In the genomic region with DNA sequence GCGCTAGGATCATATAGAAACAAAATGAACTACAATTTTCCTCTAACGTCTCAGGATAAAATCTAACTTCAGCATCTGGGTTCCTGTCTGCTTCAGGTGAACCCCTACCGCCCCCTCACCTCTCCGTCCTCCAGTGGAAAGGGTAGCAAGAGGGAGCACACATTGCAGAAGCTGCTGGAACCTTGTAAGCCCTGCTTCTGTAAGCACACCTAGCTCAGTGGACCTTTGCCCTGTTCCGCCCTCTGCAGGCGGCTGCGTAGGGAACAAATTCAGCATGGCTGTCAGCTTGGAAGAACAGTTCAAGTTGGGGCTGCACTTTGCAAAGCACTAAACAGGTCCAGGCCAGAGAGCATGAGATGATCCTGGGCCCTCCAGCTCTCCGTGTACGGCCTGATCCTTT, we compare ENCODE assay signal across 17 mouse cellular contexts. TPM values are rescaled to one million over a fixed set of nuclear protein-coding genes. Genes with fewer than 3 reads are reported as not detected.
A peak's percentile ranks its signal among the peaks of the same experiment; 100 is the strongest.
DNase-seq lines count a peak whose midpoint lies in the region; ATAC-seq and TF ChIP-seq lines count a peak whose summit lies in the region.
"Not testable (repeated sequence)": the region's sequence is repeated elsewhere in the genome, so short reads cannot be mapped to it uniquely, and the experiment has no call there.
"Had no signal": no experiment of that assay in that cellular context is flagged by ENCODE, and none has a peak within 500 bp of the region (broad histone marks: within the 10 kb centered on the region; RNA-seq: fewer than 3 reads in every experiment).

No protein-coding gene starts in this region.

- TF ChIP-seq POLR2A in lung, adult 2 months (IDR thresholded peaks at IDR 0.05; ENCODE audit: borderline replicate concordance, extremely low read depth, low read depth, low read length): not testable (repeated sequence)

- not testable (repeated sequence) for H3K36me3 ChIP-seq in embryonic facial prominence, embryonic 10.5 days (replicated peaks); intestine, embryonic 14.5 days (ENCODE audit: control insufficient read depth, insufficient read depth, low read length); stomach, postnatal 0 days (ENCODE audit: control insufficient read depth, insufficient read depth, low read length)

- WGBS in embryonic facial prominence, embryonic 10.5 days: 63% methylated on average over 9 of the region's 9 CpGs
- 52% methylated on average over 9 of the region's 9 CpGs for WGBS in intestine, embryonic 14.5 days
- WGBS in large intestine, adult 2 months: 35% methylated on average over 9 of the region's 9 CpGs
- 54% methylated on average over 9 of the region's 9 CpGs for WGBS in lung, adult 2 months
- 49% methylated on average over 9 of the region's 9 CpGs for WGBS in stomach, postnatal 0 days

- H3K27me3 ChIP-seq in embryonic facial prominence, embryonic 10.5 days (replicated peaks; ENCODE audit: low read depth, poor library complexity, severe bottlenecking); intestine, embryonic 14.5 days (replicated peaks; ENCODE audit: control insufficient read depth, insufficient read depth, low read length); stomach, postnatal 0 days (ENCODE audit: control insufficient read depth, insufficient read depth, low read length): not testable (repeated sequence)

- not testable (repeated sequence) for H3K27ac ChIP-seq in embryonic facial prominence, embryonic 10.5 days (replicated peaks); intestine, embryonic 14.5 days (ENCODE audit: low read depth); stomach, postnatal 0 days (replicated peaks)

- not testable (repeated sequence) for H3K4me3 ChIP-seq in embryonic facial prominence, embryonic 10.5 days; intestine, embryonic 14.5 days (ENCODE audit: low read depth, low read length); lung, adult 2 months (replicated peaks; ENCODE audit: extremely low read depth, low read depth, low read length); stomach, postnatal 0 days (ENCODE audit: low read depth, low read length)

- H3K4me1 ChIP-seq in embryonic facial prominence, embryonic 10.5 days; intestine, embryonic 14.5 days (replicated peaks; ENCODE audit: control insufficient read depth, insufficient read depth, low read length); lung, adult 2 months (ENCODE audit: control insufficient read depth, insufficient read depth, low read length); stomach, postnatal 0 days (replicated peaks; ENCODE audit: control insufficient read depth, insufficient read depth): not testable (repeated sequence)

- ATAC-seq in intestine, embryonic 14.5 days (replicated peaks; ENCODE audit: low FRiP score, low TSS enrichment, low read depth): not testable (repeated sequence)
- ATAC-seq in stomach, postnatal 0 days (ENCODE audit: low FRiP score, low TSS enrichment): 0 out of 2 replicates have a peak, but pooled peaks have one; percentile 61

- not testable (repeated sequence) for H3K9me3 ChIP-seq in embryonic facial prominence, embryonic 10.5 days; intestine, embryonic 14.5 days (ENCODE audit: control insufficient read depth, low read length); stomach, postnatal 0 days (ENCODE audit: control insufficient read depth, low read length)

- not testable (repeated sequence) for H3K9ac ChIP-seq in intestine, embryonic 14.5 days (ENCODE audit: low read length); stomach, postnatal 0 days (ENCODE audit: low read length)

- peak; percentile 31 for DNase-seq in R1 (ENCODE audit: low read depth, low spot score)
- DNase-seq in embryonic facial prominence, embryonic 10.5 days (ENCODE audit: low spot score): peak; percentile 15
- DNase-seq in intestine, embryonic 14.5 days (ENCODE audit: low spot score): peak; percentile 57
- DNase-seq in kidney, adult 9 months: peak; percentile 27
- DNase-seq in large intestine, adult 2 months (ENCODE audit: low read depth, low spot score): peak; percentile 11
- DNase-seq in lung, adult 2 months: not testable (repeated sequence)
- DNase-seq in stomach, postnatal 0 days (ENCODE audit: low spot score): peak; percentile 64

- TF ChIP-seq CTCF in lung, adult 2 months (IDR thresholded peaks at IDR 0.05; ENCODE audit: insufficient read depth, low read length): peak; percentile 34; the same call in 1 of the 2 replicates
- TF ChIP-seq CTCF in stomach, postnatal 0 days (IDR thresholded peaks at IDR 0.05; ENCODE audit: low read depth): peak; percentile 61

- H3K4me2 ChIP-seq in intestine, embryonic 14.5 days (ENCODE audit: low read length); stomach, postnatal 0 days (replicated peaks; ENCODE audit: low read depth): not testable (repeated sequence)

- TF ChIP-seq EP300 in stomach, postnatal 0 days (optimal IDR thresholded peaks at IDR 0.05): not testable (repeated sequence)

RNA-seq across cellular contexts. Expression of gene Apol11b, which starts 14.4 kb away (rescaled TPM):
- not detected in 2 replicates for polyA plus RNA-seq in embryonic facial prominence, embryonic 10.5 days (2016; fragmentation: Nextera tagmentation; extraction: Ambion mirVana)
- 0.12 TPM in 1 of 2 replicates, not detected in the other for polyA plus RNA-seq in intestine, embryonic 14.5 days (2014; fragmentation: Nextera tagmentation; extraction: Ambion mirVana)
- 0.21 and 0.33 TPM in 2 replicates for polyA plus RNA-seq in large intestine, adult 2 months (2012; rRNA removed)
- 0.13 and 0.95 TPM in 2 replicates for polyA plus RNA-seq in lung, adult 2 months (2012; rRNA removed)
- 0.05 and 0.08 TPM in 2 replicates for polyA plus RNA-seq in stomach, postnatal 0 days (2015; fragmentation: Nextera tagmentation; extraction: Ambion mirVana)
- polyA plus RNA-seq: forebrain, embryonic 12.5 days; hindbrain, embryonic 15.5 days; midbrain, embryonic 14.5 days; neural tube, embryonic 12.5 days had no signal

RNA-seq across cellular contexts. Expression of gene Gm36245, which starts 29.6 kb away (rescaled TPM):
- polyA plus RNA-seq in embryonic facial prominence, embryonic 10.5 days (2016; fragmentation: Nextera tagmentation; extraction: Ambion mirVana): not detected in 2 replicates
- polyA plus RNA-seq in intestine, embryonic 14.5 days (2014; fragmentation: Nextera tagmentation; extraction: Ambion mirVana): not detected in 2 replicates
- polyA plus RNA-seq in large intestine, adult 2 months (2012; rRNA removed): not detected in 2 replicates
- polyA plus RNA-seq in lung, adult 2 months (2012; rRNA removed): not detected in 2 replicates
- not detected in 2 replicates for polyA plus RNA-seq in stomach, postnatal 0 days (2015; fragmentation: Nextera tagmentation; extraction: Ambion mirVana)
- polyA plus RNA-seq: C2C12; embryonic facial prominence, embryonic 13.5 days; erythroblast, embryonic 14.5 days; forebrain, embryonic 12.5 days; heart, embryonic 15.5 days; hindbrain, embryonic 15.5 days; limb, embryonic 15.5 days; midbrain, embryonic 14.5 days; neural tube, embryonic 12.5 days; urinary bladder, adult 2 months had no signal

RNA-seq across cellular contexts. Expression of gene Apol10b, which starts 32.7 kb away (rescaled TPM):
- 0.06 and 0.12 TPM in 2 replicates for polyA plus RNA-seq in embryonic facial prominence, embryonic 10.5 days (2016; fragmentation: Nextera tagmentation; extraction: Ambion mirVana)
- 0.15 and 0.31 TPM in 2 replicates for polyA plus RNA-seq in intestine, embryonic 14.5 days (2014; fragmentation: Nextera tagmentation; extraction: Ambion mirVana)
- polyA plus RNA-seq in large intestine, adult 2 months (2012; rRNA removed): 0.88 and 0.93 TPM in 2 replicates
- polyA plus RNA-seq in lung, adult 2 months (2012; rRNA removed): 0.52 and 0.72 TPM in 2 replicates
- 0.38 and 0.50 TPM in 2 replicates for polyA plus RNA-seq in stomach, postnatal 0 days (2015; fragmentation: Nextera tagmentation; extraction: Ambion mirVana)
- polyA plus RNA-seq: embryonic facial prominence, embryonic 13.5 days; erythroblast, embryonic 14.5 days; forebrain, embryonic 12.5 days; neural tube, embryonic 12.5 days had no signal
